ENCODE assay signal across 29 mouse cellular contexts in genomic region chr2:163902448-163902847, GRCm38 (mm10). TPM values are rescaled to one million over a fixed set of nuclear protein-coding genes. Genes with fewer than 3 reads are reported as not detected.
DNase-seq lines count a peak whose midpoint lies in the region; ATAC-seq lines count a peak whose summit lies in the region.
"Had no signal": no experiment of that assay in that cellular context is flagged by ENCODE, and none has a peak within 500 bp of the region (broad histone marks: within the 10 kb centered on the region; RNA-seq: fewer than 3 reads in every experiment).

No protein-coding gene starts in this region.

- no peaks in the 10 kb centered on the region for H3K9me3 ChIP-seq in liver, embryonic 16.5 days (replicated peaks; ENCODE audit: control insufficient read depth, low read length)
- H3K9me3 ChIP-seq in liver, embryonic 11.5 days (ENCODE audit: control insufficient read depth, low read length), result no peaks in the 10 kb centered on the region
- H3K9me3 ChIP-seq in intestine, embryonic 15.5 days, result no peaks in the 10 kb centered on the region
- H3K9me3 ChIP-seq in intestine, embryonic 16.5 days (ENCODE audit: control insufficient read depth, low read length), result no peaks in the 10 kb centered on the region
- no peaks in the 10 kb centered on the region for H3K9me3 ChIP-seq in kidney, embryonic 15.5 days (replicated peaks)
- H3K9me3 ChIP-seq: hindbrain, embryonic 12.5 days; hindbrain, embryonic 15.5 days had no signal

- no peak overlapping the region for H3K27ac ChIP-seq in liver, embryonic 16.5 days (ENCODE audit: low read length)
- H3K27ac ChIP-seq in liver, embryonic 11.5 days (ENCODE audit: low read depth, low read length), result no peak overlapping the region
- H3K27ac ChIP-seq in intestine, embryonic 15.5 days, result no peak overlapping the region
- H3K27ac ChIP-seq in intestine, embryonic 16.5 days (ENCODE audit: low read length), result no peak overlapping the region
- H3K27ac ChIP-seq in kidney, embryonic 15.5 days, result no peak overlapping the region
- H3K27ac ChIP-seq: gastrocnemius, adult 2 months; hindbrain, embryonic 12.5 days; hindbrain, embryonic 15.5 days had no signal

- H3K27me3 ChIP-seq in liver, embryonic 16.5 days (ENCODE audit: control insufficient read depth, insufficient read depth, low read depth, low read length), result no peaks in the 10 kb centered on the region
- no peaks in the 10 kb centered on the region for H3K27me3 ChIP-seq in liver, embryonic 11.5 days (replicated peaks; ENCODE audit: control insufficient read depth, insufficient read depth, low read length)
- no peaks in the 10 kb centered on the region for H3K27me3 ChIP-seq in intestine, embryonic 15.5 days (replicated peaks)
- no peaks in the 10 kb centered on the region for H3K27me3 ChIP-seq in intestine, embryonic 16.5 days (replicated peaks; ENCODE audit: control insufficient read depth, insufficient read depth, low read length)
- no peaks in the 10 kb centered on the region for H3K27me3 ChIP-seq in kidney, embryonic 15.5 days
- H3K27me3 ChIP-seq: hindbrain, embryonic 12.5 days; hindbrain, embryonic 15.5 days had no signal

- 51% methylated on average over 4 of the region's 4 CpGs for WGBS in liver, embryonic 16.5 days (ENCODE audit: insufficient replicate concordance)
- 64% methylated on average over 4 of the region's 4 CpGs for WGBS in liver, embryonic 11.5 days
- 64% methylated on average over 4 of the region's 4 CpGs for WGBS in intestine, embryonic 15.5 days
- WGBS in intestine, embryonic 16.5 days, result 61% methylated on average over 4 of the region's 4 CpGs
- 79% methylated on average over 4 of the region's 4 CpGs for WGBS in kidney, embryonic 15.5 days

- DNase-seq in liver, embryonic 11.5 days (ENCODE audit: low spot score), result no peak
- DNase-seq: adrenal gland, adult 8-10 months; adrenal gland, postnatal 25 days; cerebellum, adult 18-20 months; forebrain, postnatal 0 days; gastrocnemius, adult 2 months; gastrocnemius, postnatal 14 days; heart, adult 11 months had no signal

- no peak overlapping the region for H3K4me2 ChIP-seq in liver, embryonic 16.5 days (ENCODE audit: low read depth, low read length)
- H3K4me2 ChIP-seq in liver, embryonic 11.5 days, result no peak overlapping the region
- H3K4me2 ChIP-seq in intestine, embryonic 15.5 days (replicated peaks), result no peak overlapping the region
- H3K4me2 ChIP-seq in intestine, embryonic 16.5 days (ENCODE audit: low read depth, low read length), result no peak overlapping the region
- no peak overlapping the region for H3K4me2 ChIP-seq in kidney, embryonic 15.5 days
- H3K4me2 ChIP-seq: heart, embryonic 11.5 days; hindbrain, embryonic 12.5 days; hindbrain, embryonic 15.5 days had no signal

- H3K36me3 ChIP-seq in liver, embryonic 16.5 days (ENCODE audit: control insufficient read depth, insufficient read depth), result no peaks in the 10 kb centered on the region
- no peaks in the 10 kb centered on the region for H3K36me3 ChIP-seq in liver, embryonic 11.5 days (ENCODE audit: control insufficient read depth, insufficient read depth, low read length)
- no peaks in the 10 kb centered on the region for H3K36me3 ChIP-seq in intestine, embryonic 15.5 days
- no peaks in the 10 kb centered on the region for H3K36me3 ChIP-seq in intestine, embryonic 16.5 days (ENCODE audit: control insufficient read depth, insufficient read depth, low read length)
- no peaks in the 10 kb centered on the region for H3K36me3 ChIP-seq in kidney, embryonic 15.5 days
- H3K36me3 ChIP-seq: hindbrain, embryonic 12.5 days; hindbrain, embryonic 15.5 days had no signal

- no peak overlapping the region for H3K9ac ChIP-seq in liver, embryonic 16.5 days (ENCODE audit: low read depth, low read length)
- H3K9ac ChIP-seq in liver, embryonic 11.5 days (ENCODE audit: low read depth, low read length), result no peak overlapping the region
- no peak overlapping the region for H3K9ac ChIP-seq in intestine, embryonic 15.5 days
- no peak overlapping the region for H3K9ac ChIP-seq in intestine, embryonic 16.5 days (ENCODE audit: low read depth, low read length)
- H3K9ac ChIP-seq in kidney, embryonic 15.5 days, result no peak overlapping the region
- H3K9ac ChIP-seq: forebrain, postnatal 0 days; hindbrain, embryonic 12.5 days; hindbrain, embryonic 15.5 days had no signal

- H3K4me3 ChIP-seq in liver, embryonic 16.5 days (ENCODE audit: low read depth, low read length), result no peak overlapping the region
- no peak overlapping the region for H3K4me3 ChIP-seq in liver, embryonic 11.5 days (ENCODE audit: low read depth, low read length)
- no peak overlapping the region for H3K4me3 ChIP-seq in intestine, embryonic 15.5 days (replicated peaks)
- no peak overlapping the region for H3K4me3 ChIP-seq in intestine, embryonic 16.5 days (ENCODE audit: low read length)
- H3K4me3 ChIP-seq in kidney, embryonic 15.5 days (replicated peaks), result no peak overlapping the region
- H3K4me3 ChIP-seq: gastrocnemius, adult 2 months; hindbrain, embryonic 12.5 days; hindbrain, embryonic 15.5 days had no signal

- no peaks in the 10 kb centered on the region for H3K4me1 ChIP-seq in liver, embryonic 16.5 days (ENCODE audit: control insufficient read depth, low read depth, low read length)
- no peaks in the 10 kb centered on the region for H3K4me1 ChIP-seq in liver, embryonic 11.5 days (replicated peaks; ENCODE audit: control insufficient read depth, insufficient read depth, low read length)
- H3K4me1 ChIP-seq in intestine, embryonic 15.5 days (replicated peaks), result no peaks in the 10 kb centered on the region; the same call in 1 of the 2 replicates
- peaks cover 6% of the 10 kb centered on the region; the same call in 1 of the 2 replicates for H3K4me1 ChIP-seq in intestine, embryonic 16.5 days (ENCODE audit: control insufficient read depth, insufficient read depth, low read length)
- H3K4me1 ChIP-seq in kidney, embryonic 15.5 days, result no peaks in the 10 kb centered on the region

- ATAC-seq in liver, embryonic 16.5 days (ENCODE audit: low read depth), result peak; percentile 43
- no peak for ATAC-seq in liver, embryonic 11.5 days (replicated peaks; ENCODE audit: low FRiP score)
- peak; percentile 55; the same call in 1 of the 2 replicates for ATAC-seq in intestine, embryonic 15.5 days
- peak; percentile 71 for ATAC-seq in intestine, embryonic 16.5 days
- no peak for ATAC-seq in kidney, embryonic 15.5 days (replicated peaks; ENCODE audit: low FRiP score)
- ATAC-seq in erythroblast, adult 5-6 weeks (replicated peaks; ENCODE audit: low FRiP score, poor library complexity, severe bottlenecking), result no peak
- ATAC-seq: CD4-positive, CD25-positive, alpha-beta regulatory T cell, adult 4 months; forebrain, embryonic 14.5 days; forebrain, postnatal 0 days had no signal

RNA-seq across cellular contexts. Expression of gene Rims4, which starts 16.0 kb away (rescaled TPM):
- polyA plus RNA-seq in liver, embryonic 16.5 days (2015; fragmentation: Nextera tagmentation; extraction: Ambion mirVana), result 0.18 and 0.26 TPM in 2 replicates
- 0.08 and 0.11 TPM in 2 replicates for polyA plus RNA-seq in liver, embryonic 11.5 days (2014; fragmentation: Nextera tagmentation; extraction: Ambion mirVana)
- polyA plus RNA-seq in intestine, embryonic 15.5 days (2015; fragmentation: Nextera tagmentation; extraction: Ambion mirVana), result 0.90 and 1.3 TPM in 2 replicates
- 0.23 and 0.35 TPM in 2 replicates for polyA plus RNA-seq in intestine, embryonic 16.5 days (2015; fragmentation: Nextera tagmentation; extraction: Ambion mirVana)
- 1.0 and 1.6 TPM in 2 replicates for polyA plus RNA-seq in kidney, embryonic 15.5 days (2015; fragmentation: Nextera tagmentation; extraction: Ambion mirVana)
- not detected in 2 replicates for total RNA-seq in erythroblast, adult 5-6 weeks (2015; ENCODE audit: low replicate concordance)
- not detected in 2 replicates for total RNA-seq in erythroblast, adult 5-6 weeks (2017; ENCODE audit: low replicate concordance)
- total RNA-seq: hematopoietic stem cell, adult 5-6 weeks; MEL had no signal
- polyA plus RNA-seq: C2C12; CD4-positive, CD25-positive, alpha-beta regulatory T cell, adult 4 months had no signal

RNA-seq across cellular contexts. Expression of gene Kcnk15, which starts 49.0 kb away (rescaled TPM):
- not detected in 2 replicates for polyA plus RNA-seq in liver, embryonic 16.5 days (2015; fragmentation: Nextera tagmentation; extraction: Ambion mirVana)
- polyA plus RNA-seq in liver, embryonic 11.5 days (2014; fragmentation: Nextera tagmentation; extraction: Ambion mirVana), result not detected in 2 replicates
- polyA plus RNA-seq in intestine, embryonic 15.5 days (2015; fragmentation: Nextera tagmentation; extraction: Ambion mirVana), result not detected in 2 replicates
- polyA plus RNA-seq in intestine, embryonic 16.5 days (2015; fragmentation: Nextera tagmentation; extraction: Ambion mirVana), result not detected in 2 replicates
- polyA plus RNA-seq in kidney, embryonic 15.5 days (2015; fragmentation: Nextera tagmentation; extraction: Ambion mirVana), result not detected in 2 replicates
- not detected in 2 replicates for total RNA-seq in erythroblast, adult 5-6 weeks (2015; ENCODE audit: low replicate concordance)
- not detected in 2 replicates for total RNA-seq in erythroblast, adult 5-6 weeks (2017; ENCODE audit: low replicate concordance)
- total RNA-seq: adrenal gland, adult 8-10 months; adrenal gland, postnatal 25 days; gastrocnemius, adult 2 months; gastrocnemius, postnatal 14 days; gastrocnemius, postnatal 4 days; heart, adult 8-10 months; heart, postnatal 25 days; hematopoietic stem cell, adult 5-6 weeks; MEL had no signal
- polyA plus RNA-seq: C2C12; CD4-positive, CD25-positive, alpha-beta regulatory T cell, adult 4 months; embryonic facial prominence, embryonic 11.5 days; embryonic facial prominence, embryonic 14.5 days; forebrain, embryonic 11.5 days; forebrain, embryonic 14.5 days; forebrain, postnatal 0 days; heart, embryonic 11.5 days; heart, embryonic 14.5 days; heart, postnatal 0 days; hindbrain, embryonic 12.5 days had no signal

Comparison
In these comparisons a context has a peak if more than half of its experiments do, and no peak if none do; other contexts are left out.
1. ATAC-seq: peak in liver, embryonic 16.5 days (single experiment), intestine, embryonic 15.5 days (single experiment) and intestine, embryonic 16.5 days (single experiment); none in liver, embryonic 11.5 days (single experiment), kidney, embryonic 15.5 days (single experiment) and erythroblast, adult 5-6 weeks (single experiment).